Comparison of ENCODE assay signal across 16 mouse cellular contexts in the genomic region with DNA sequence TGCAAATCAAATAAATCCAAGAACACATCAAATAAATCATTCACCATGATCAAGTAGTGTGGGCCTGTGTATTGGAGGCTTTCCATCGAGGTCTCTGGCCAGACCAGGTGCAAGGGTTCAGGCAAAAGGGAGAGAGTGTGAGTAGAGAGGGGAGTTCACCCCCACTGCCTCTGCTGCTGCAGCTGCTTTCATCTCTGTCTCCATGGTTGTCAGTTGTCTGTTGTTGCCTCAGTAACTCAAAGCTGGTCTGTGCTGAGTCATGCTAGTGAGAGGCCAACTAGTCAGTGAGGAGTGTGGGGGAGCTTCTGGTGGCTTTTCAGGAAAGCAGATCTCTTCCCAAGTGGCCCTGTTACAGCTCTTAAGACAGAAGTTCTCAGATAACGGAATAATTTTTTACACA.
DNase-seq lines count a peak whose midpoint lies in the region; ATAC-seq and TF ChIP-seq lines count a peak whose summit lies in the region.
"Had no signal": no experiment of that assay in that cellular context is flagged by ENCODE, and none has a peak within 500 bp of the region (broad histone marks: within the 10 kb centered on the region; RNA-seq: fewer than 3 reads in every experiment).

No protein-coding gene starts in this region.

- H3K9ac ChIP-seq in hindbrain, postnatal 0 days (replicated peaks; ENCODE audit: low read length): no peak overlapping the region
- H3K9ac ChIP-seq in hindbrain, embryonic 13.5 days: no peak overlapping the region
- H3K9ac ChIP-seq: embryonic facial prominence, embryonic 15.5 days; forebrain, embryonic 13.5 days; liver, embryonic 12.5 days had no signal

- 64% methylated on average over 2 of the region's 2 CpGs for WGBS in hindbrain, postnatal 0 days
- WGBS in hindbrain, embryonic 13.5 days: 82% methylated on average over 2 of the region's 2 CpGs
- WGBS in kidney, adult 2 months: 47% methylated on average over 2 of the region's 2 CpGs

- H3K4me3 ChIP-seq in hindbrain, postnatal 0 days (ENCODE audit: low read length): no peak overlapping the region
- H3K4me3 ChIP-seq in hindbrain, embryonic 13.5 days: no peak overlapping the region
- H3K4me3 ChIP-seq in kidney, adult 2 months (ENCODE audit: insufficient read depth, low read depth, low read length): no peak overlapping the region
- H3K4me3 ChIP-seq: embryonic facial prominence, embryonic 15.5 days; forebrain, embryonic 13.5 days; liver, embryonic 12.5 days; megakaryocyte, embryonic 14.5 days had no signal

- no peaks in the 10 kb centered on the region for H3K4me1 ChIP-seq in hindbrain, postnatal 0 days (ENCODE audit: insufficient read depth, low read length)
- no peaks in the 10 kb centered on the region for H3K4me1 ChIP-seq in hindbrain, embryonic 13.5 days (replicated peaks)
- no peaks in the 10 kb centered on the region for H3K4me1 ChIP-seq in kidney, adult 2 months (ENCODE audit: control insufficient read depth, insufficient read depth, low read length)
- H3K4me1 ChIP-seq: embryonic facial prominence, embryonic 15.5 days; forebrain, embryonic 13.5 days; liver, embryonic 12.5 days; megakaryocyte, embryonic 14.5 days had no signal

- H3K36me3 ChIP-seq in hindbrain, postnatal 0 days (ENCODE audit: insufficient read depth, low read length): no peaks in the 10 kb centered on the region
- H3K36me3 ChIP-seq in hindbrain, embryonic 13.5 days: no peaks in the 10 kb centered on the region
- no peaks in the 10 kb centered on the region for H3K36me3 ChIP-seq in kidney, adult 2 months (ENCODE audit: control insufficient read depth, insufficient read depth, low read length)
- H3K36me3 ChIP-seq: embryonic facial prominence, embryonic 15.5 days; liver, embryonic 12.5 days had no signal

- H3K27me3 ChIP-seq in hindbrain, postnatal 0 days (ENCODE audit: insufficient read depth, low read length): no peaks in the 10 kb centered on the region
- H3K27me3 ChIP-seq in hindbrain, embryonic 13.5 days: no peaks in the 10 kb centered on the region
- no peaks in the 10 kb centered on the region for H3K27me3 ChIP-seq in kidney, adult 2 months (replicated peaks; ENCODE audit: control insufficient read depth, insufficient read depth, low read length)
- H3K27me3 ChIP-seq: embryonic facial prominence, embryonic 15.5 days; forebrain, embryonic 13.5 days; liver, embryonic 12.5 days; megakaryocyte, embryonic 14.5 days; Patski had no signal

- no peaks in the 10 kb centered on the region for H3K9me3 ChIP-seq in hindbrain, postnatal 0 days (ENCODE audit: low read length)
- no peaks in the 10 kb centered on the region for H3K9me3 ChIP-seq in hindbrain, embryonic 13.5 days
- H3K9me3 ChIP-seq: embryonic facial prominence, embryonic 15.5 days; forebrain, embryonic 13.5 days; liver, embryonic 12.5 days; megakaryocyte, embryonic 14.5 days had no signal

- TF ChIP-seq POLR2A in kidney, adult 2 months (IDR thresholded peaks at IDR 0.05; ENCODE audit: low read depth, low read length): no peak

- TF ChIP-seq CTCF in hindbrain, postnatal 0 days (IDR thresholded peaks at IDR 0.05; ENCODE audit: low read depth): no peak
- no peak for TF ChIP-seq CTCF in kidney, adult 2 months (conservative IDR thresholded peaks at IDR 0.05; ENCODE audit: insufficient read depth, insufficient read length, low read depth, low read length)

- H3K27ac ChIP-seq in hindbrain, postnatal 0 days: no peak overlapping the region
- no peak overlapping the region for H3K27ac ChIP-seq in hindbrain, embryonic 13.5 days
- no peak overlapping the region for H3K27ac ChIP-seq in kidney, adult 2 months (ENCODE audit: insufficient read depth, low read depth, low read length)
- H3K27ac ChIP-seq: embryonic facial prominence, embryonic 15.5 days; forebrain, embryonic 13.5 days; kidney, postnatal 0 days; liver, embryonic 12.5 days had no signal

- DNase-seq in hindbrain, postnatal 0 days (ENCODE audit: low spot score): no peak
- peak; percentile 36 for DNase-seq in 3T3-L1 (ENCODE audit: low read depth, low spot score)
- DNase-seq in Muller cell, postnatal 12 days (ENCODE audit: inconsistent ontology term): peak; percentile 43
- DNase-seq in layer of hippocampus, postnatal 10 days (ENCODE audit: low spot score in 2 of 2): peak; percentile 8 to 9
- no peak for DNase-seq in cerebellum, adult 11-12 months
- DNase-seq in kidney, adult 2 months: no peak
- DNase-seq: cerebellum, adult 9-10 months; gastrocnemius, postnatal 14 days; heart, postnatal 36 days had no signal

- H3K4me2 ChIP-seq in hindbrain, postnatal 0 days (ENCODE audit: low read depth, low read length): no peak overlapping the region
- no peak overlapping the region for H3K4me2 ChIP-seq in hindbrain, embryonic 13.5 days
- H3K4me2 ChIP-seq: embryonic facial prominence, embryonic 15.5 days; forebrain, embryonic 13.5 days; liver, embryonic 12.5 days had no signal

- ATAC-seq in hindbrain, postnatal 0 days: peak; percentile 43; the same call in 1 of the 2 replicates
- ATAC-seq in hindbrain, embryonic 13.5 days (ENCODE audit: low FRiP score): no peak
- ATAC-seq: forebrain, embryonic 13.5 days; liver, embryonic 12.5 days; Patski had no signal

Comparison
In these comparisons a context has a peak if more than half of its experiments do, and no peak if none do; other contexts are left out.
1. DNase-seq: peak in 3T3-L1 (single experiment), Muller cell, postnatal 12 days (single experiment) and layer of hippocampus, postnatal 10 days (2 of 2); none in hindbrain, postnatal 0 days (single experiment), cerebellum, adult 11-12 months (single experiment) and kidney, adult 2 months (single experiment).